Mouse (Mus musculus) 3T3-L1 (cell line): ENCODE measurements around the gene Glrx5.

Experiments used
- DNase-seq: peaks from one replicate; pipeline ENCODE4 v3.0.0-alpha.2; 2015; ENCODE audit warnings: low read depth, low spot score

The Glrx5 gene

GRCm38 (mm10) chr12:105031081-105032058, 1.1 kb upstream of the Glrx5 start:
- DNase-seq, result peak; percentile 53

- DNase-seq, result peak; percentile 40
Observed at GRCm38 (mm10) chr12:105032832-105033775, 616 bp downstream of the Glrx5 start.

- DNase-seq, result no peak
Observed at GRCm38 (mm10) chr12:105034130-105034769, 1.8 kb downstream of the Glrx5 start.

- no peak for DNase-seq
Observed at GRCm38 (mm10) chr12:105038211-105038610, 5.7 kb downstream of the Glrx5 start.

- no peak for DNase-seq
Observed at GRCm38 (mm10) chr12:105038918-105039317, 6.4 kb downstream of the Glrx5 start.

- no peak for DNase-seq
Observed at GRCm38 (mm10) chr12:105039578-105040289, 7.2 kb downstream of the Glrx5 start.

- no peak for DNase-seq
Observed at GRCm38 (mm10) chr12:105040950-105041349, 8.5 kb downstream of the Glrx5 start.

GRCm38 (mm10) chr12:105043081-105043480, 10.6 kb downstream of the Glrx5 start:
- DNase-seq, result no peak

GRCm38 (mm10) chr12:105044775-105045174, 12.3 kb downstream of the Glrx5 start:
- DNase-seq, result no peak

GRCm38 (mm10) chr12:105048301-105048863, 15.9 kb downstream of the Glrx5 start:
- DNase-seq, result no peak

- no peak for DNase-seq
Observed at GRCm38 (mm10) chr12:105049813-105050212, 17.3 kb downstream of the Glrx5 start.

- DNase-seq, result peak; percentile 69
Observed at GRCm38 (mm10) chr12:105050898-105051297, 18.4 kb downstream of the Glrx5 start.

- no peak for DNase-seq
Observed at GRCm38 (mm10) chr12:105054041-105054440, 21.6 kb downstream of the Glrx5 start.

- no peak for DNase-seq
Observed at GRCm38 (mm10) chr12:105055308-105055707, 22.8 kb downstream of the Glrx5 start.

GRCm38 (mm10) chr12:105060006-105060405, 27.5 kb downstream of the Glrx5 start:
- DNase-seq, result peak; percentile 13

- no peak for DNase-seq
Observed at GRCm38 (mm10) chr12:105063201-105064134, 31.0 kb downstream of the Glrx5 start.

GRCm38 (mm10) chr12:105064168-105064567, 31.7 kb downstream of the Glrx5 start:
- DNase-seq, result no peak

GRCm38 (mm10) chr12:105065119-105065518, 32.6 kb downstream of the Glrx5 start:
- no peak for DNase-seq

- DNase-seq, result no peak
Observed at GRCm38 (mm10) chr12:105066523-105066922, 34.0 kb downstream of the Glrx5 start.
